Mouse (Mus musculus) heart, embryonic 13.5 days (tissue): ENCODE data around the gene Pank4. TPM values are rescaled to one million over a fixed set of nuclear protein-coding genes. Genes with fewer than 3 reads are reported as not detected.

ENCODE experiments used
- ATAC-seq: fragments of 200-750 bp; cut with Nextera tagmentation; 2 replicates; pipeline ENCODE4 v1.8.0; 2017; ENCODE audit warnings: moderate TSS enrichment; ENCODE audit not compliant: insufficient number of reproducible peaks, low FRiP score, low TSS enrichment; ENCODE audit errors: extremely low read depth
- H3K27ac ChIP-seq: fragments of 300-500 bp; sonication (generic); replicated peaks from 2 replicates; pipeline ENCODE4 v1.5.1; 2015; ENCODE audit warnings: moderate library complexity, mild to moderate bottlenecking, inconsistent platforms
- H3K27me3 ChIP-seq: fragments of 300-500 bp; sonication (generic); replicated peaks from 2 replicates; pipeline ENCODE4 v1.6.1; 2015; ENCODE audit warnings: mild to moderate bottlenecking, inconsistent platforms
- H3K36me3 ChIP-seq: fragments of 300-500 bp; sonication (generic); 2 replicates; pipeline ENCODE4 v1.6.1; 2015; ENCODE audit warnings: mild to moderate bottlenecking, inconsistent platforms
- H3K4me1 ChIP-seq: fragments of 300-500 bp; sonication (generic); 2 replicates; pipeline ENCODE4 v1.6.1; 2015; ENCODE audit warnings: inconsistent platforms
- H3K4me2 ChIP-seq: fragments of 300-500 bp; sonication (generic); 2 replicates; pipeline ENCODE4 v1.6.1; 2015; ENCODE audit warnings: inconsistent platforms, mild to moderate bottlenecking, moderate library complexity
- H3K4me3 ChIP-seq: fragments of 300-500 bp; sonication (generic); 2 replicates; pipeline ENCODE4 v1.5.1; 2015; ENCODE audit warnings: moderate library complexity, mild to moderate bottlenecking, inconsistent platforms
- H3K9ac ChIP-seq: fragments of 300-500 bp; sonication (generic); 2 replicates; pipeline ENCODE4 v1.6.1; 2015; ENCODE audit warnings: inconsistent platforms, mild to moderate bottlenecking, moderate library complexity
- H3K9me3 ChIP-seq: fragments of 300-500 bp; sonication (generic); 2 replicates; pipeline ENCODE4 v1.6.1; 2016; ENCODE audit warnings: inconsistent platforms
- WGBS: fragments of 180-500 bp; shearing (Covaris S2); methylation state at CpG from one replicate; pipeline ENCODE4 v1.1.7; 2015; ENCODE audit warnings: mixed read lengths; 5-methylcytosine and 5-hydroxymethylcytosine counted together
- polyA plus RNA-seq: library from polyadenylated mRNA; unstranded; fragments of >200 nt; fragmentation: Nextera tagmentation; extraction: Ambion mirVana; gene quantifications from 2 replicates; pipeline ENCODE4 v1.2.1, GENCODE M21; 2015

Gene Pank4
- polyA plus RNA-seq: 40.6 and 42.6 TPM in 2 replicates

DNA sequence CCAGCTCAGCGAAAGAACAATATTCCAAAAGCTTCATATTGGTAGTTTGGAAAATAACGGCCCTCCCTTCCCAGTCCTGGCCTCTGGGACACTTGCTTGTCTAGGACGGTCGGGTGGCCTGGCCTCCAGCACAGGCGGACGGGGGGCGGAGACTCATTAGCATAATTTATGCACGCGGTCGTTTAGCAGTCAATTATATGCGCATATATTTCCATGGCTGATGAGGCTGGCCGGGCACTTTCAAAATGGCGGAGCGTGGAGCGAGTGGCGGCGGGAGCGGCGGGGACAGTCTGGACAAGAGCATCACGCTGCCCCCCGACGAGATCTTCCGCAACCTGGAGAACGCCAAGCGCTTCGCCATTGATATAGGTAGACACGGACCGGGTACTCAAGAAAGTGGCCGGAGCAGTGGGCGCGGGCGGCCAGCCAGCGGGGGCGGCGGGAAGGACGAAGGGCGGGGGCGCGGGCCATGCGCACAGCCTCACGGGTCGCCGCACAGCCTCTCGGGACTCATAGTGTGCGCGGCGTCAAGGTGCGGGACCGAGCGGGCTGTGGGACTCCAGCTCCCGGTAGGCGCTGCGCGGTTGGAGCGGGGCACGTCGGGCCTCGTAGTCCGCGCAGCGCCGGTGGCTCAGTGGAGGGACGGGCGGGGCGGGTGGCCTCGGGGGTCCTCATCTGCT is at the start of gene Pank4:
Gene Pank4 (plus strand): TSS at position 223 of the 680 bp plus-strand sequence.
- H3K27me3 ChIP-seq: peaks cover 45% of the 10 kb centered on the region
- WGBS: under 1% methylated on average over 66 of the region's 66 CpGs
- peak; percentile 86 for ATAC-seq
- peak within 1 kb of the TSS; percentile 92 for H3K27ac ChIP-seq
- H3K4me2 ChIP-seq: peak within 1 kb of the TSS; percentile 90
- peak within 1 kb of the TSS; percentile 93 for H3K4me3 ChIP-seq
- peak within 1 kb of the TSS; percentile 95 for H3K9ac ChIP-seq
- H3K9me3 ChIP-seq: no peaks in the 10 kb centered on the region
- H3K36me3 ChIP-seq: peaks cover 21% of the 10 kb centered on the region
- peaks cover 70% of the 10 kb centered on the region for H3K4me1 ChIP-seq

DNA sequence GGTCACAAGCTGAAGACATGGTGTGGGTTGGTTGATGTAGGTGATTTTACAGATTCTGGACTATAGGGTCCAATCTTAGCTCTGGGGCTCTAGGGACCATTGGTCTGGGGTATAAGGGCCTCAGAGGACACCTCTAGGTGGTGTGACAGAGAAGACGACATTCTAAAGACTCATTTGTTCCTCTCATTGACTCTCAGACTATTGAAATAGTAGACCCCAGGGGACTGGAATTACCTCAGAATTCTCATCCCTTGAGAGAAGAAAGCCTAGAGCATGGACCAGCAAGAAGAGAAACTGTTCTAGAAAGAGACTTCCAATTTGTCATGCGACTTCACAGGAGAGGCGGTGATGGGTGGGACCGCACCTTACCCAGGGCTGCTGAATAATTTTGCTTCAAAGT is 49.7 kb upstream of the Pank4 start:
- Histone ChIP-seq H3K9ac (no peak overlapping the region), H3K27me3 (no peaks in the 10 kb centered on the region), H3K4me3 (no peak overlapping the region), H3K9me3 (no peaks in the 10 kb centered on the region), H3K4me1 (peaks cover 15% of the 10 kb centered on the region), H3K27ac (no peak overlapping the region), H3K4me2 (no peak overlapping the region), H3K36me3 (no peaks in the 10 kb centered on the region)
- ATAC-seq: no peak
- WGBS: 89% methylated on average over 4 of the region's 4 CpGs

- WGBS: 76% methylated on average over 3 of the region's 3 CpGs
- Histone ChIP-seq H3K36me3 (no peaks in the 10 kb centered on the region), H3K27me3 (no peaks in the 10 kb centered on the region), H3K4me1 (peaks cover 15% of the 10 kb centered on the region), H3K4me2 (no peak overlapping the region), H3K9ac (no peak overlapping the region), H3K4me3 (no peak overlapping the region), H3K9me3 (no peaks in the 10 kb centered on the region), H3K27ac (no peak overlapping the region)
- no peak for ATAC-seq
Observed at GRCm38 (mm10) chr4:154914707-154915106, 49.2 kb upstream of the Pank4 start.

DNA sequence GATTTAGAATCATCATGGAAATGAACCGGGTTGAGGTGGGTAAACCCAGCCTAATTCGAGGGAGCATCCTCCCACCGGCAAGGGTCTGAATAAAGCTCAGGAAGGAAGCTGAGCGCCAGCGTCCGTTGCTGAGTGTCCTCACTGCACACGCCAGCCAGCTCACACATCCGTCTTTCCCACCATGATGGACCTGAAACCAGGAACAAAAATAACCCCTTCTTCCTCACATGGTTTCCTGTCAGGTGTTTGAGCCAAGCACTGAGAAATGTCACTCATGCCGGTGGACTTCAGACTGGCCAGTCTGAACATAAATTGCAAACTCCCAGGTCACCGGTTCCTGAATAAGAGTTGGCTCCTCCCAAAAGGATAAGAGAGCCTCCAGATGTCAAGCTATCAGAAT is 48.6 kb upstream of the Pank4 start:
- no peak overlapping the region for H3K9ac ChIP-seq
- no peak for ATAC-seq
- peaks cover 13% of the 10 kb centered on the region for H3K4me1 ChIP-seq
- H3K27me3 ChIP-seq: no peaks in the 10 kb centered on the region
- no peak overlapping the region for H3K27ac ChIP-seq
- no peaks in the 10 kb centered on the region for H3K9me3 ChIP-seq
- no peak overlapping the region for H3K4me3 ChIP-seq
- no peaks in the 10 kb centered on the region for H3K36me3 ChIP-seq
- H3K4me2 ChIP-seq: no peak overlapping the region
- 72% methylated on average over 10 of the region's 10 CpGs for WGBS

GRCm38 (mm10) chr4:154916662-154917061 is 47.3 kb upstream of the Pank4 start:
- H3K4me1 ChIP-seq: no peaks in the 10 kb centered on the region
- H3K9ac ChIP-seq: no peak overlapping the region
- H3K27ac ChIP-seq: no peak overlapping the region
- no peak for ATAC-seq
- WGBS: 83% methylated on average over 4 of the region's 4 CpGs
- H3K27me3 ChIP-seq: no peaks in the 10 kb centered on the region
- no peak overlapping the region for H3K4me2 ChIP-seq
- H3K4me3 ChIP-seq: no peak overlapping the region
- no peaks in the 10 kb centered on the region for H3K36me3 ChIP-seq
- H3K9me3 ChIP-seq: no peaks in the 10 kb centered on the region

GRCm38 (mm10) chr4:154922291-154922690 is 41.6 kb upstream of the Pank4 start:
- Histone ChIP-seq H3K36me3 (no peaks in the 10 kb centered on the region), H3K27ac (no peak overlapping the region), H3K9me3 (no peaks in the 10 kb centered on the region), H3K4me1 (peaks cover 3% of the 10 kb centered on the region; the same call in 1 of the 2 replicates), H3K27me3 (no peaks in the 10 kb centered on the region), H3K9ac (no peak overlapping the region), H3K4me2 (no peak overlapping the region), H3K4me3 (no peak overlapping the region)
- 72% methylated on average over 4 of the region's 4 CpGs for WGBS
- ATAC-seq: no peak

GRCm38 (mm10) chr4:154922931-154923330 is 41.0 kb upstream of the Pank4 start:
- no peaks in the 10 kb centered on the region for H3K9me3 ChIP-seq
- H3K27me3 ChIP-seq: no peaks in the 10 kb centered on the region
- no peak overlapping the region for H3K27ac ChIP-seq
- 73% methylated on average over 5 of the region's 5 CpGs for WGBS
- H3K4me1 ChIP-seq: peaks cover 9% of the 10 kb centered on the region
- H3K9ac ChIP-seq: no peak overlapping the region
- no peaks in the 10 kb centered on the region for H3K36me3 ChIP-seq
- ATAC-seq: no peak
- H3K4me2 ChIP-seq: no peak overlapping the region
- no peak overlapping the region for H3K4me3 ChIP-seq

DNA sequence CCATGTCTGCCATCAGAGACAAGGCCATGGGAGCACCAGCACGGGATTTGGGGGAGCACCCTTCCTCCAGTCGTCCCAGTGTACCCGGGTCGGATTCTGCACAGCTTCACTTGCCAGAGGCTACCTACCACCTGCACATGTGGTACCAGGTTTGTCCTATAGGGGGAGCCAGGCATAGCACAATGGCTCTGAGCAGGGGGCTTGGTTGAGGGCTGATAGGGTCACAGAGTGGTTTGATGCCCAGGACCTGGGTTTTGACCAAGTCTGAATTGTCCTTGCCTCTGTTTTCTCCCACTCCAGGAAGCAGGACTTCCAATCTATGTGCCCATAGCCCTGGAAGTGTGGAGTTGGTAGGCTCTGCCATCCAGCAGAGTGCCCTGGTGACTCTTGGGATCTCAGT is 38.5 kb upstream of the Pank4 start:
- Histone ChIP-seq H3K4me2 (peak overlapping the region; percentile 56), H3K27ac (no peak overlapping the region), H3K9me3 (no peaks in the 10 kb centered on the region), H3K4me3 (no peak overlapping the region), H3K4me1 (peaks cover 18% of the 10 kb centered on the region), H3K9ac (no peak overlapping the region), H3K27me3 (no peaks in the 10 kb centered on the region), H3K36me3 (no peaks in the 10 kb centered on the region)
- 46% methylated on average over 4 of the region's 4 CpGs for WGBS
- ATAC-seq: no peak

- 55% methylated on average over 9 of the region's 9 CpGs for WGBS
- 0 out of 2 replicates have a peak, but pooled peaks have one; percentile 28 for ATAC-seq
Observed at GRCm38 (mm10) chr4:154926969-154927898, 36.7 kb upstream of the Pank4 start.

GRCm38 (mm10) chr4:154927899-154928337 is 36.0 kb upstream of the Pank4 start:
- peak overlapping the region; percentile 73 for H3K27ac ChIP-seq
- H3K4me2 ChIP-seq: peak overlapping the region; percentile 56
- H3K9ac ChIP-seq: peak overlapping the region; percentile 61
- H3K36me3 ChIP-seq: no peaks in the 10 kb centered on the region
- H3K4me3 ChIP-seq: peak overlapping the region; percentile 32
- WGBS: 44% methylated on average over 5 of the region's 5 CpGs
- peaks cover 5% of the 10 kb centered on the region; the same call in 1 of the 2 replicates for H3K27me3 ChIP-seq
- no peaks in the 10 kb centered on the region for H3K9me3 ChIP-seq
- H3K4me1 ChIP-seq: peaks cover 18% of the 10 kb centered on the region
- no peak for ATAC-seq

More at GRCm38 (mm10) chr4:154926969-154927898, 36.7 kb upstream of the Pank4 start:
- Histone ChIP-seq H3K4me1 (peaks cover 18% of the 10 kb centered on the region), H3K9ac (peak overlapping the region; percentile 61), H3K9me3 (no peaks in the 10 kb centered on the region), H3K4me3 (peak overlapping the region; percentile 32), H3K27ac (peak overlapping the region; percentile 73), H3K27me3 (no peaks in the 10 kb centered on the region), H3K36me3 (no peaks in the 10 kb centered on the region), H3K4me2 (peak overlapping the region; percentile 56)

DNA sequence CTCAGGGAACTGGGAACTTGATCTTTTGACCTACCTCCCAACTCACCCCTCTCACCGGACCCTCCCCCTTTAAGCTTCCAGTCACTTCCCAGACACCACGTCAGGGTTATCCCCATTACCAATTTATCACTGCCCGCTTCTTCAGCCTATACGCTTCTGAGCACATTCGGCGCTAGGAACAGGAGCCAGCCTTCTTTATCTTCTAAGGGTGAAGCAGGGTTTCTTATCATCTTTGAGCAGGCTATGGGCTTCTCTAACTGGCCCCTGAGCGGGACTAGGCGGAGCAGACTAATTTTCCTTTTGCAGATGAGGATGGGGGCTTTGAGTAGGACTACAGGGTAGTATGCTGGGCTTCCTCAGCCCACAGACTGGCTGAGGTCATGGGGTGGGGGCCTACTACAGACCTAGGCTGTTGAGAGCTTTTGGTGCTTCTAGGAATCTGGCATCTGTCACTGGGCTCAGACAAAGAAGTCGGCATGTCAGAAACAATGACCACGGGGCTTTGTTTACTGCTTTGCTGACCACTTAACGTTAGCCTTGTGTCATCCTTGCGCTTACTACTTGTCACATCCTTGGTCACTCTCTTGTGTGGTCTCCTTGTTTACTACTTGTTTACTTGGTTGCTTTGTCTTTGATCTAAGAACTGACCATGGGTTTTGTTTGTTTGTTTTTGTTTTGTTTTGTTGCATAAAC is 35.4 kb upstream of the Pank4 start, which contains the start of gene Tnfrsf14:
Gene Tnfrsf14 (minus strand): TSS at position 169 of the 693 bp plus-strand sequence.
- Histone ChIP-seq H3K4me3 (peak within 1 kb of the TSS; percentile 32), H3K9ac (peak within 1 kb of the TSS; percentile 61), H3K27me3 (peaks cover 9% of the 10 kb centered on the region; the same call in 1 of the 2 replicates), H3K9me3 (no peaks in the 10 kb centered on the region), H3K4me1 (peaks cover 18% of the 10 kb centered on the region), H3K27ac (peak within 1 kb of the TSS; percentile 73), H3K36me3 (no peaks in the 10 kb centered on the region), H3K4me2 (peak within 1 kb of the TSS; percentile 56)
- peak; percentile 56; the same call in 1 of the 2 replicates for ATAC-seq
- 12% methylated on average over 12 of the region's 12 CpGs for WGBS
